ENCODE assay signal across 14 mouse cellular contexts in the genomic region with DNA sequence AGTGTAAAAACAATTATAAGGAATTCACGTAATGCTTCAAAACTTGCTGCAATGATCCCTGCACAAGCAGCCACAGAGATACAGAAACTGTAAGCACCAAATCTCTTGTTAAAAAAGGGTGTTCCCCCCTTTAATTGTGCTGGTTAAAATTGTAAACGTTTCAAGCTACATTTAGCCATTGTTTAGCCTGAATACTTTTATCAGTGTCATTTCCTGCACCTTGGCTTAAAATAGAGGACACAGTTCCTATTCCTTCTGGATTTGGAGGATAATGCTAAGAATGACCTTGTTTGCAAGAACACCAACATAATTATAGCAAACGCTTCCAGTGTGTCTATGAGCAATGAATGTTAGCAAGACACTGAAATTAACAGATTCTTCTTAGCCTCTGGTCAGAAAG.
"Had no signal": no experiment of that assay in that cellular context is flagged by ENCODE, and none has a peak within 500 bp of the region (broad histone marks: within the 10 kb centered on the region; RNA-seq: fewer than 3 reads in every experiment).

No protein-coding gene starts in this region.

- H3K36me3 ChIP-seq: liver, embryonic 13.5 days had no signal

- H3K4me2 ChIP-seq: limb, embryonic 15.5 days; liver, embryonic 13.5 days; midbrain, embryonic 12.5 days; neural tube, embryonic 13.5 days had no signal

- H3K9ac ChIP-seq: limb, embryonic 15.5 days; liver, embryonic 13.5 days; midbrain, embryonic 12.5 days; neural tube, embryonic 13.5 days had no signal

- DNase-seq: kidney, postnatal 25 days; layer of hippocampus, adult 9-11 months; layer of hippocampus, postnatal 36 days; liver, embryonic 13.5 days; lung, adult 18-20 months; retina, postnatal 1 day; right cerebral cortex, postnatal 4 days; spleen, adult 18-20 months; thymus, adult 18-20 months; thymus, postnatal 14 days had no signal

- ATAC-seq: midbrain, embryonic 16.5 days had no signal

- H3K4me1 ChIP-seq: limb, embryonic 15.5 days; liver, embryonic 13.5 days; midbrain, embryonic 12.5 days had no signal

- H3K27ac ChIP-seq: limb, embryonic 15.5 days; liver, embryonic 13.5 days; midbrain, embryonic 12.5 days; neural tube, embryonic 13.5 days had no signal

- H3K27me3 ChIP-seq: limb, embryonic 15.5 days; liver, embryonic 13.5 days; midbrain, embryonic 12.5 days; neural tube, embryonic 13.5 days had no signal

- H3K9me3 ChIP-seq: limb, embryonic 15.5 days; liver, embryonic 13.5 days; midbrain, embryonic 12.5 days; neural tube, embryonic 13.5 days had no signal

- H3K4me3 ChIP-seq: limb, embryonic 15.5 days; liver, embryonic 13.5 days; midbrain, embryonic 12.5 days; neural tube, embryonic 13.5 days had no signal
